Mouse (Mus musculus) heart, embryonic 16.5 days (tissue): ENCODE measurements around the gene Igbp1b. TPM values are rescaled to one million over a fixed set of nuclear protein-coding genes. Genes with fewer than 3 reads are reported as not detected.

ENCODE experiments used
- polyA plus RNA-seq: library from polyadenylated mRNA; unstranded; fragments of >200 nt; fragmentation: Nextera tagmentation; extraction: Ambion mirVana; gene quantifications from 2 replicates; pipeline ENCODE4 v1.2.1, GENCODE M21; 2015

Gene Igbp1b
- polyA plus RNA-seq, 1 experiment from 2014 or later = not detected

Other genes with a start within 250 kb of the Igbp1b start
- 1.4 and 2.0 TPM in 2 replicates for gene Lmo3, start 76.6 kb downstream of the Igbp1b start, polyA plus RNA-seq